17 mouse cellular contexts compared by ENCODE assay signal in the genomic region with DNA sequence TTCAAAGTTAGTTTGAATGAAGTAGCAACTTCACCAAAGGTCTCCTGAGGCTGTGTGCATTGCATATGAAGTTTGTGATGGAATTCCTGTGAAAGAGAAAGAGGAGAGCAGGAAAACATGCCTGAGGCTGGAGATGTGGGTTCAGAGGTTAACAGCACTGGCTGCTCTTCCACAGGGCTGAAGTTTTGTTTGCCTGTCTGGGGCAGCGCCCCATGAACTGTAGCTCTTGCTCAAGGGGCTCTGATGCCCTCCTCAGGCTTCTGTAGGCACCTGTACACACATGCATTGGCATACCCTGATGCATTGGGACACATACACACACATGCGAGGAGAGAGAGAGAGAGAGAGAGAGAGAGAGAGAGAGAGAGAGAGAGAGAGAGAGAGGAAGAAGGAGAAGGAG. TPM values are rescaled to one million over a fixed set of nuclear protein-coding genes. Genes with fewer than 3 reads are reported as not detected.
"Had no signal": no experiment of that assay in that cellular context is flagged by ENCODE, and none has a peak within 500 bp of the region (broad histone marks: within the 10 kb centered on the region; RNA-seq: fewer than 3 reads in every experiment).

No protein-coding gene starts in this region.

- H3K4me2 ChIP-seq: intestine, embryonic 15.5 days; limb, embryonic 12.5 days; limb, embryonic 15.5 days; liver, embryonic 15.5 days; lung, embryonic 14.5 days; midbrain, embryonic 12.5 days; midbrain, embryonic 15.5 days; neural tube, embryonic 12.5 days; neural tube, embryonic 15.5 days had no signal

- H3K4me3 ChIP-seq: intestine, embryonic 15.5 days; limb, embryonic 12.5 days; limb, embryonic 15.5 days; liver, embryonic 15.5 days; midbrain, embryonic 12.5 days; midbrain, embryonic 15.5 days; neural tube, embryonic 12.5 days; neural tube, embryonic 15.5 days had no signal

- H3K4me1 ChIP-seq: intestine, embryonic 15.5 days; limb, embryonic 15.5 days; midbrain, embryonic 15.5 days; neural tube, embryonic 12.5 days had no signal

- H3K9me3 ChIP-seq: intestine, embryonic 15.5 days; limb, embryonic 12.5 days; limb, embryonic 15.5 days; liver, embryonic 15.5 days; midbrain, embryonic 12.5 days; midbrain, embryonic 15.5 days; neural tube, embryonic 12.5 days; neural tube, embryonic 15.5 days had no signal

- H3K27me3 ChIP-seq: intestine, embryonic 15.5 days; limb, embryonic 12.5 days; limb, embryonic 15.5 days; liver, embryonic 15.5 days; midbrain, embryonic 12.5 days; midbrain, embryonic 15.5 days; neural tube, embryonic 12.5 days; neural tube, embryonic 15.5 days had no signal

- DNase-seq: kidney, adult 8-10 months; kidney, postnatal 25 days; left cerebral cortex, postnatal 4 days; lung, embryonic 14.5 days; thymus, adult 18-20 months; thymus, postnatal 36 days had no signal

- H3K9ac ChIP-seq: intestine, embryonic 15.5 days; limb, embryonic 12.5 days; limb, embryonic 15.5 days; liver, embryonic 15.5 days; lung, embryonic 14.5 days; midbrain, embryonic 12.5 days; midbrain, embryonic 15.5 days; neural tube, embryonic 12.5 days; neural tube, embryonic 15.5 days had no signal

- H3K27ac ChIP-seq: intestine, embryonic 15.5 days; limb, embryonic 12.5 days; limb, embryonic 15.5 days; liver, embryonic 15.5 days; macrophage; midbrain, embryonic 12.5 days; midbrain, embryonic 15.5 days; neural tube, embryonic 12.5 days; neural tube, embryonic 15.5 days had no signal

- ATAC-seq: intestine, embryonic 15.5 days; lung, postnatal 0 days; midbrain, embryonic 15.5 days had no signal

- H3K36me3 ChIP-seq: intestine, embryonic 15.5 days; limb, embryonic 12.5 days; limb, embryonic 15.5 days; liver, embryonic 15.5 days; midbrain, embryonic 12.5 days; midbrain, embryonic 15.5 days; neural tube, embryonic 12.5 days; neural tube, embryonic 15.5 days had no signal

RNA-seq across cellular contexts. Expression of gene Shroom3, which starts 32.7 kb away (rescaled TPM):
- total RNA-seq: megakaryocyte, adult 5-6 weeks had no signal
- polyA plus RNA-seq: macrophage had no signal

RNA-seq across cellular contexts. Expression of gene Ccdc158, which starts 40.8 kb away (rescaled TPM):
- polyA plus RNA-seq: macrophage had no signal
